Mouse (Mus musculus) forebrain, embryonic 16.5 days (tissue): Measurements from ENCODE around the gene Ano2. TPM values are rescaled to one million over a fixed set of nuclear protein-coding genes. Genes with fewer than 3 reads are reported as not detected.

Experiments
- ATAC-seq: fragments of 200-750 bp; cut with Nextera tagmentation; 2 replicates; pipeline ENCODE4 v1.8.0; 2017; ENCODE audit warnings: mild to moderate bottlenecking, moderate library complexity
- H3K27ac ChIP-seq: fragments of 300-500 bp; sonication (generic); 2 replicates; pipeline ENCODE4 v1.5.1; 2014; ENCODE audit warnings: low read length, control low read depth
- H3K27me3 ChIP-seq: fragments of 300-500 bp; sonication (generic); replicated peaks from 2 replicates; pipeline ENCODE4 v1.6.1; 2014; ENCODE audit warnings: low read length; ENCODE audit not compliant: control insufficient read depth, insufficient read depth
- H3K36me3 ChIP-seq: fragments of 300-500 bp; sonication (generic); 2 replicates; pipeline ENCODE4 v1.6.1; 2014; ENCODE audit not compliant: control insufficient read depth, insufficient read depth
- H3K4me1 ChIP-seq: fragments of 300-500 bp; sonication (generic); replicated peaks from 2 replicates; pipeline ENCODE4 v1.6.1; 2014; ENCODE audit warnings: low read length; ENCODE audit not compliant: control insufficient read depth, insufficient read depth
- H3K4me2 ChIP-seq: fragments of 300-500 bp; sonication (generic); 2 replicates; pipeline ENCODE4 v1.6.1; 2014; ENCODE audit warnings: mild to moderate bottlenecking, low read length, control low read depth
- H3K4me3 ChIP-seq: fragments of 300-500 bp; sonication (generic); replicated peaks from 2 replicates; pipeline ENCODE4 v1.5.1; 2014; ENCODE audit warnings: mild to moderate bottlenecking, low read length, control low read depth
- H3K9ac ChIP-seq: fragments of 300-500 bp; sonication (generic); replicated peaks from 2 replicates; pipeline ENCODE4 v1.6.1; 2014; ENCODE audit warnings: low read depth, low read length, control low read depth
- H3K9me3 ChIP-seq: fragments of 300-500 bp; sonication (generic); 2 replicates; pipeline ENCODE4 v1.6.1; 2016; ENCODE audit warnings: low read length; ENCODE audit not compliant: control insufficient read depth
- WGBS: fragments of 180-500 bp; shearing (Covaris S2); extraction: QIAGEN DNeasy Blood & Tissue Kit; methylation state at CpG from one replicate; pipeline ENCODE4 v1.1.7; 2014; 5-methylcytosine and 5-hydroxymethylcytosine counted together
- polyA plus RNA-seq: library from polyadenylated mRNA; unstranded; fragments of >200 nt; fragmentation: Nextera tagmentation; extraction: Ambion mirVana; gene quantifications from 2 replicates; pipeline ENCODE4 v1.2.1, GENCODE M21; 2015

Ano2 gene
- polyA plus RNA-seq, 1 experiment from 2014 or later = 0.28 TPM

DNA sequence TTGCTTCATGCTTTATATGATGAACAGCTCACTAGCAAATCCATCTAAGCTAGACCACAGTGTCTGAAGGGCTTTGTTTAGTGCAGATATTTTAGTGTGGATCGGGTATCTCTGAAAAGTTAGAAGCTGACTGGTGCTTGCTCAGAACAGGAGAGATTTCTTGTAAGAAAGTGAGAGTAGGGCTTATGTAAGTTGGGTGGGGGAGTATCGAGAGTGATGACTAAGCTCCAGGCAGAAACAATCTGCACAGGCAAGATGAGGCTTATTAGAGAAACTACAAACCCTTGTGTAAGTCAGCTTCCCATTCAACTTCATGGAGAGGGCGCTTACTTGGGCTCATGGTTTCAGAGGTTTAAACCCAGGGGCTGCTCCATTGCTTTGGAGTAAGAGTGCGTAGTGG is 181.3 kb downstream of the Ano2 start:
- WGBS = 94% methylated on average over 4 of the region's 4 CpGs

DNA sequence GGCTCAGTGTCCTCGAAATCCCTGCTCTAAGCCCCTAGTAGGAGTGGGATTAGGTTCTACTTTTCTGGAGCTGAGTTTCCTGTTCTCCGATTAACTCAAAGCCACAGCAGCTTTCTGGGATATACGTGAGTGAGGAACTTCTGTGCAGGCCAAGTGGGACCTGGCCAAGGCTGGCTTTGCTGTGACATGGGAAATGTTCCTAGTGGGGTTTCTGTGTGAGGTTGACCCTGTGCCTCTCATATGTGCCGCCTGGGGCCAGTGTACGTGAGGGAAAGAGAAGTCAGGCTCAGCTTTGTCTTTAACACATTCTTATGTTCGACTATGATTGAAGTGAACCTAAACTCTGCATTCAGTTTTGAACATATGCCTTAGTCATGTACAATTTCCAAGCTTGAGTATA is 184.5 kb downstream of the Ano2 start:
- Histone ChIP-seq H3K36me3 (no peaks in the 10 kb centered on the region), H3K9ac (no peak overlapping the region)
- WGBS = 85% methylated on average over 6 of the region's 6 CpGs

More for the DNA sequence above, 181.3 kb downstream of the Ano2 start:
- H3K9me3 ChIP-seq = no peaks in the 10 kb centered on the region
- H3K9ac ChIP-seq = no peak overlapping the region
- H3K4me2 ChIP-seq = no peak overlapping the region
- no peak overlapping the region for H3K27ac ChIP-seq
- no peaks in the 10 kb centered on the region for H3K27me3 ChIP-seq
- H3K4me3 ChIP-seq = no peak overlapping the region
- ATAC-seq = no peak
- H3K36me3 ChIP-seq = no peaks in the 10 kb centered on the region
- H3K4me1 ChIP-seq = no peaks in the 10 kb centered on the region

DNA sequence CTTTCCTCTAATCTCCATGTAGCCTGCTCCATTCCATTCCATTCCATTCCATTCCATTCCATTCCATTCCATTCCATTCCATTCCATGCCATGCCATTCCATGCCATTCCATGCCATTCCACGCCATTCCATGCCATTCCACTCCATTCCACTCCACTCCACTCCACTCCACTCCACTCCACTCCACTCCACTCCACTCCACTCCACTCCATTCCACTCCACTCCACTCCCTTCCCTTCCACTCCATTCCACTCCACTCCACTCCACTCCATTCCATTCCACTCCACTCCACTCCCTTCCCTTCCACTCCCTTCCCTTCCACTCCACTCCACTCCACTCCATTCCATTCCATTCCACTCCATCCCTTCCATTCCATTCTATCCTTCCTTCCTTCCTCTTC is 186.7 kb downstream of the Ano2 start:
- H3K4me1 ChIP-seq = no peaks in the 10 kb centered on the region
- H3K27ac ChIP-seq = no peak overlapping the region
- H3K27me3 ChIP-seq = no peaks in the 10 kb centered on the region
- no peak overlapping the region for H3K9ac ChIP-seq
- no peaks in the 10 kb centered on the region for H3K9me3 ChIP-seq
- H3K4me3 ChIP-seq = no peak overlapping the region
- no peak for ATAC-seq
- no peak overlapping the region for H3K4me2 ChIP-seq
- 83% methylated on average over 1 of the region's 1 CpGs for WGBS
- H3K36me3 ChIP-seq = no peaks in the 10 kb centered on the region

More for the DNA sequence above, 184.5 kb downstream of the Ano2 start:
- Histone ChIP-seq H3K27ac (no peak overlapping the region), H3K4me2 (no peak overlapping the region), H3K27me3 (no peaks in the 10 kb centered on the region), H3K4me3 (no peak overlapping the region), H3K9me3 (no peaks in the 10 kb centered on the region), H3K4me1 (no peaks in the 10 kb centered on the region)
- no peak for ATAC-seq

DNA sequence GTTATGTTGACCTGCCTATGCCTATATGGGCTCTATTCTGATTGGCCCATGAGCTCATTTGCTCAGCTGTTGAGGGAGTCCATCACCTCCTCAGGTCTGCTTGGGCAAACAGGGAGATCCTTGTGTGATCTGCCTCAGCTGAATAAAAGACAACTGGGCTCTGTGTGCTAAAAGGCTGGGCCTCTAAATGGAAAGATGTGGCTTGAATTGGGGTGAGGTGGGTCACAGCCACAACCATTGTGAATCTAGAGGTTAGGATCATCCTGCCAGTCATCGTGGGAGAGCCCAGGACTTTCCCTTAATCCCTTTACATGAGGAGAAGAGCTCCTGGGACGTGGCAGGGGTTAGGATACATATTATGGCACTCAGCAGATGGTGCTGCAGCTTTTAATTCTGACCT is 188.5 kb downstream of the Ano2 start:
- H3K4me2 ChIP-seq = no peak overlapping the region
- H3K9ac ChIP-seq = no peak overlapping the region
- WGBS = 63% methylated on average over 2 of the region's 2 CpGs
- no peak overlapping the region for H3K27ac ChIP-seq
- H3K4me1 ChIP-seq = no peaks in the 10 kb centered on the region
- no peaks in the 10 kb centered on the region for H3K36me3 ChIP-seq
- ATAC-seq = no peak
- H3K4me3 ChIP-seq = no peak overlapping the region
- no peaks in the 10 kb centered on the region for H3K27me3 ChIP-seq
- no peaks in the 10 kb centered on the region for H3K9me3 ChIP-seq

DNA sequence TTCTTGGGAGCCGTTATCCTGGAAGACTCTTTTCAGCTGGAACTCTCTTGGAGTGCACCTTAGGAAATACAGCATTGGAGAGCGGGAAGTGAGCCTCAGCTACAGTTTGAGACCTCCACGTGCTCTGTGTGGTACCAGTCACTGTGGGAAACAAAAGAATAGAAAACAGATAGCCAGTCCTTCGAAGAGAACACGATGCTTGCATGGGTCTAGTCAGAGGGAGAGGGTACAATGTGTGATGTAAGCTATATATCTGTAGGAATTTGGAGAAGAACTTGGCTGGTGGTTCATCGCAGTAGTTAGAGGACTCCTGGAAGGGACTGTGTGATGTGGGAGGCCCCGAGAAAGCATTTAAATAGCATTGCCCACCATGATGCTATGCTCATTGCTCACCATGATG is 189.1 kb downstream of the Ano2 start:
- no peaks in the 10 kb centered on the region for H3K36me3 ChIP-seq
- ATAC-seq = no peak

DNA sequence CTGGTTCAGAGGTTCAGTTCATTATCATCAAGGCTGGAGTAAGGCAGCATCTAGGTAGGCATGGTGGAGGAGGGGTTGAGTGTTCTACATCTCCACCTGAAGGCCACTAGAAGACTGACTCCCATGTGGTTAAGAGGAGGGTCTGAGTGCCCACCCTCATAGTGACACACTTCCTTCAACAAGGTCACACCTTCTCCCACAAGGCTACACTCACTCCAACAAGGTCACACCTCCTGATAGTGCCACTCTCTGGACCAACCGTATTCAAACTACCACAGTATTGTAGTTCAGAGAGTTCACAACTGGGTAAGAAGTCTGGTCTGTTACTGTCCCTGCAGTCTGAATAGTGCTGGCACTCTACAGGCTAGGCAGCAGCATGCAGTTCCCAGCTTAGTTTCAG is 198.4 kb downstream of the Ano2 start:
- Histone ChIP-seq H3K4me1 (no peaks in the 10 kb centered on the region), H3K4me2 (no peak overlapping the region), H3K27me3 (no peaks in the 10 kb centered on the region), H3K9me3 (0 out of 2 replicates have a peak, but pooled peaks cover 3% of the 10 kb centered on the region), H3K9ac (no peak overlapping the region), H3K4me3 (no peak overlapping the region), H3K36me3 (no peaks in the 10 kb centered on the region), H3K27ac (no peak overlapping the region)
- no peak for ATAC-seq
- WGBS = 92% methylated on average over 1 of the region's 1 CpGs

More for the DNA sequence above, 189.1 kb downstream of the Ano2 start:
- Histone ChIP-seq H3K4me2 (no peak overlapping the region), H3K4me1 (no peaks in the 10 kb centered on the region), H3K27me3 (no peaks in the 10 kb centered on the region), H3K9ac (no peak overlapping the region), H3K9me3 (no peaks in the 10 kb centered on the region), H3K4me3 (no peak overlapping the region), H3K27ac (no peak overlapping the region)
- WGBS = 88% methylated on average over 7 of the region's 7 CpGs

DNA sequence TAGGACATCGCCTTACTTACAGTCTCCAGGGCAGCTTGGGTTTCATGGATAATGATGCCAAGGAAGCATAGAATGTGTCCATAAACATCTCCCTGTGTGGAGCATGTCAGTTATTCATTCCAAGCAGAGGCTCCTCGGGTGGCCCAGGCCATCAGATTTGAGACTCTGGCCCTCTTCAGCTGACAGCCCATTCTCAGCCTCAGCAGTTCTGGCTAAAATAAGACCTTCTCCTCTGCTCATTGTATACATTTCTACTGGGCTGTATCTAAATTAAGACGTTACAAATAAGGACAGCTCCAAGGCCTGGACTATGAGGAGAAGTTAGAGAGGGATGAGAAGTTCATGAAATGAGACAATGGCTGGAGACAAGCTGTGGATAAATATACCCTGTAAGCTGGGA is 204.1 kb downstream of the Ano2 start:
- Histone ChIP-seq H3K27me3 (no peaks in the 10 kb centered on the region), H3K4me2 (no peak overlapping the region), H3K4me3 (no peak overlapping the region), H3K36me3 (no peaks in the 10 kb centered on the region), H3K27ac (no peak overlapping the region), H3K9me3 (no peaks in the 10 kb centered on the region), H3K4me1 (no peaks in the 10 kb centered on the region), H3K9ac (no peak overlapping the region)
- ATAC-seq = no peak
- 87% methylated on average over 3 of the region's 3 CpGs for WGBS

DNA sequence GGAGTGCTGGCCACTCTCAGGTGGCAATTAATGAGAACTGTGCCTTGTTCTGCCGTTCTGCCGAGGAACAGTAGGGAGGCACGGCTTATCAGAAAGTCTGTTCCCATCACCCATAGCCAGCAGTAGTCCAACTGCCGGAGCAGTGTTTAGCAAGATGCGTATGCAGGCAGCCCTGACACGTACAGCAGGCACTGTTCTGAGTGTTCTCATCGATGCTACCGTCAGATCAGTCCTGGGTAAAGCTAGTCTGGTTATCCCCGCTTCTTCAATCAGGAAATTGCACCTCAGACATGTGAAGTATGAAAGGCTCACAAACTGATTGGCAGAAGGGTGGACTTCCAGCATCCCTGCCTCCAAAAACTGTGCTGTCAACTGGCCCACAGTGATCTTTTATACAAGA is 224.2 kb downstream of the Ano2 start:
- Histone ChIP-seq H3K9ac (no peak overlapping the region), H3K4me1 (no peaks in the 10 kb centered on the region), H3K36me3 (no peaks in the 10 kb centered on the region), H3K4me3 (no peak overlapping the region), H3K27me3 (no peaks in the 10 kb centered on the region), H3K27ac (no peak overlapping the region), H3K4me2 (no peak overlapping the region), H3K9me3 (no peaks in the 10 kb centered on the region)
- WGBS = 72% methylated on average over 9 of the region's 9 CpGs
- no peak for ATAC-seq

DNA sequence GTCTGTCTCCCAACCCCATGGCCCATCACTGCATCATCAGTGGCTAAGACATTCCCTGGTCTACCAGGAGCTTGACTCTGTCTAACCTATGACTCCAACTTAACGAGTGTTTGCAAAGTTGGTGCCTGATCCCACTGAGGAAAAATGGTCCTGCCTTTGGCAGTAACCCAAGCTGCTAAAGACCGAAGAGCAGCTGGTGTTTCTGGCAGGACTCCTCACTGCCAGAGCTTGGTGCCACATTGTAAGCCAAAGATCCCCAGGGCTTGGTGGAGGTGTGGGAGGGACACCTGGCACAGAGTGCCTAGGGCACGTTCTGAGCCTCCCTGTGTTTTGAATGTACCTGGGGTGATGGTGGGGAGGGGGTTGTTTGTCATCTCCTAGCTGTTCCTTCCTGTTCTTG is 232.5 kb downstream of the Ano2 start:
- no peak for ATAC-seq
- Histone ChIP-seq H3K4me1 (no peaks in the 10 kb centered on the region), H3K9ac (no peak overlapping the region), H3K4me2 (no peak overlapping the region), H3K4me3 (no peak overlapping the region), H3K27me3 (no peaks in the 10 kb centered on the region), H3K36me3 (no peaks in the 10 kb centered on the region), H3K27ac (no peak overlapping the region), H3K9me3 (no peaks in the 10 kb centered on the region)
- WGBS = 43% methylated on average over 3 of the region's 3 CpGs

DNA sequence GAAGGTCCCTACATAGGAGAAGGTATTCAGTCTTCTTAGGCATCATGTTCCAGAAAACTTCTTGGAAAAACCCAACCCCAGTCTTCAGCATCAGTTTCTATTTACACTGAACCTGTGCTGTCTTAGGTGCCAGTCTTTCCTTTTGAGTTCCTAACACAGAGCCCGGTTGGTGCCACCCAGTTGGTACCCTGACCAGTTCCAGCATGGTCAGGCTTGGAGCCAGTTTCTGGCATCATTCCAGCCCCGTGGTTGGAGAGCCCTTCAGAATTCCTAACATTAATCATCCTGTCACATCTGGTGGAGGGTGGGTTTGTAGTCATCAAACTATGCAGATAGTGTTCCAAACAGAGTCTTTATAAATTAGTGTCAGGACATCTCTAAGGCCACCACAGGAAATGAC is 234.8 kb downstream of the Ano2 start:
- Histone ChIP-seq H3K4me3 (no peak overlapping the region), H3K9me3 (no peaks in the 10 kb centered on the region), H3K27ac (no peak overlapping the region), H3K9ac (no peak overlapping the region), H3K36me3 (no peaks in the 10 kb centered on the region), H3K4me2 (no peak overlapping the region), H3K27me3 (no peaks in the 10 kb centered on the region), H3K4me1 (no peaks in the 10 kb centered on the region)
- WGBS = 81% methylated on average over 2 of the region's 2 CpGs
- ATAC-seq = no peak
